Mouse (Mus musculus) retina, postnatal 7 days (tissue): ENCODE data around the gene Unc93a2.
"Not testable (repeated sequence)": the region's sequence is repeated elsewhere in the genome, so short reads cannot be mapped to it uniquely, and the experiment has no call there.

Experiments used
- DNase-seq: peaks from one replicate; pipeline ENCODE4 v3.0.0-alpha.2; 2012; ENCODE audit warnings: low read depth, low spot score

The Unc93a2 gene

GRCm38 (mm10) chr17:7371879-7372278, 13.4 kb downstream of the Unc93a2 start, which contains the start of gene Gm49630:
Gm49630 (minus strand) TSS chr17:7371979.
- not testable (repeated sequence) for DNase-seq

DNA sequence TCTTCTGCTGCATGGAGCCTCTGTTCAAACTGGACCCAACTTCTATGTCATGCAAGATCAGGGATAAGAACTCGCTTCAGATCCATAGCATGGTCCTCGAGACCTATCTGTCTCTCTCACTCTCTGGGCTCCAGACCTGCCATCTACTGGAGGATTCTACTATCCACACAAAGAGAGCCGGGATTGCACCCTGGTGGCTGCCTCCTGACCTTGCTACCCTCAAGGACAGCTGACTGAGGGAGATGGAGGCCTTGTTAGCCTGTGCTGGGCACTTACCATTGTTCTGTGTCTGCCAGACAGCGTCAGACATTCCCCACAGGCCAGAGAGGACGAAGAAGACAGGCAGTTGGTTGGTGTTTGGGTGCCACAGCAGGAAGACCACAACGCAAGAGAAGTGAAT, 15.9 kb downstream of the Unc93a2 start:
- not testable (repeated sequence) for DNase-seq

- not testable (repeated sequence) for DNase-seq
Measured at GRCm38 (mm10) chr17:7366676-7367374, 18.4 kb downstream of the Unc93a2 start.

DNA sequence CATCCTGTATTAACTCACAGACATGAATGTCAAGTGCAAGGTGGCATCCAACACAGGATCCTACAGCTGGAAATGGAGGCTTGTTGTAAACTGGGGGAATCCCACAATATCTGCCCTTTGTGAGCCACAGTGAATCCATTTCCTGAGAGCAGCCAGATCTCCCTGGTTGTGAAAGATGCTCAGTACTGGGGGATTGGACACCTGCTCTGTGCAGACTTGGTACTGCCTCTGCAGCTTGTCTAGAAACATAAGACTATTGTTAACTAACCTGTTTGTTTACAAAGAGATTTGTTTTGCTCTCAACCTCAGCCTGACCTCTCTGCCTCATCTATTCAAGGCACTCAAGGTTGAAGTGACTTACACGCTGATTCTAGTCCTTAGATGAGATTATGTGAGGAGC, 19.0 kb downstream of the Unc93a2 start:
- DNase-seq = not testable (repeated sequence)

DNA sequence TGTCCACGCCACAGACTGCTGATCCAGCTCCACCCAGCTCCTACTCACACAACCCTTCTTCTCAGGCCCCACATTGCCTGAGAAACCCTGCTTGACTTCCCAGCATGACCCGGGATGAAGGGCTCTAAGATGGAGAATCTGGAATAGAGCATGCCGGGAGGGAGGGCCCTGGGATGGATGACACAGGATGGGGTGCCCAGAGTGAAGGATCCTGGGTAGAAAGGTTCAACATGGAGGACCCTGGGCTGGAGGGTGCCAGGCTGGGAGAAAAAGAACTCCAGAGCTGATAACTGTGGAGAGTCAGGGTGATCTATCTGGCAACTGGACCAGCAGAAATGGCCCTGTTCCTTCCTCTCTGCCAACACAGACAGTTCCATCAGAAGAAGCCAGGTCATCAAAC, 19.6 kb downstream of the Unc93a2 start:
- DNase-seq = not testable (repeated sequence)

DNA sequence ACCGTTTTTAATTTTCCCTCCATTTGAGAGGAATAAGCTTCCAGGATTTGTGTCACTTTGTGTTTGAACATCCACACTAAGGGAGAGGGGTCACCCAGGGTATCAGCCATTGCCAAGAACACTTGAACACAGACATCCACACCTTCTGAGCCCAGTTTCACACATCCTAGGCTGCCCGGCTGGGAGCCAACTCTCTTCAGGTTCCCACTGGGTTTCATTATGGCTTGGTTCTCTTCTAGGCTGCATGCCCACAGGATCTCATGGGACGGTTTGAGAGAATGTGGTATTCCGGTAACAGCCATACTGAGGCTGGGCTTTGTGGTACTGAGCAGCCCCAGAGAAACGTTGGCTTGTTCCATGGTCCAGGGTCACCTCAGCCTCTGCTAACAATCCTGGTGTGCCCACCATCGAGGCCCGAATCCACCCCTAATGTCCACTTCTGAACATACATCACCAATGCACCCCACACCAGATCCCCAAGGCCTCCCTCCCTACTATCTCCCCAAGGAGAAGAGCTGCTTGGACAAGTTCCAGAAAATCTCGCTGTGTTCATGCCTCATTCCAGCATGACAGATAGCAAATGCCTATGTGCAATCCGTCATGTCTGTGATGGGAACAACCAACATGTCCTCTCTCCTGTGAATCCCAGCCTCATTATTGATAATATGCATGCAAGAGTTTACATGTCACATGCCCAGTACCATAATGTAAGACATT, 24.4 kb downstream of the Unc93a2 start:
- DNase-seq = not testable (repeated sequence)

- DNase-seq = not testable (repeated sequence)
Measured at GRCm38 (mm10) chr17:7359806-7360205, 25.5 kb downstream of the Unc93a2 start.

GRCm38 (mm10) chr17:7352596-7352995, 32.7 kb downstream of the Unc93a2 start, which contains the start of gene Ttll2:
Ttll2 (minus strand) TSS chr17:7352696.
- DNase-seq = not testable (repeated sequence)

DNA sequence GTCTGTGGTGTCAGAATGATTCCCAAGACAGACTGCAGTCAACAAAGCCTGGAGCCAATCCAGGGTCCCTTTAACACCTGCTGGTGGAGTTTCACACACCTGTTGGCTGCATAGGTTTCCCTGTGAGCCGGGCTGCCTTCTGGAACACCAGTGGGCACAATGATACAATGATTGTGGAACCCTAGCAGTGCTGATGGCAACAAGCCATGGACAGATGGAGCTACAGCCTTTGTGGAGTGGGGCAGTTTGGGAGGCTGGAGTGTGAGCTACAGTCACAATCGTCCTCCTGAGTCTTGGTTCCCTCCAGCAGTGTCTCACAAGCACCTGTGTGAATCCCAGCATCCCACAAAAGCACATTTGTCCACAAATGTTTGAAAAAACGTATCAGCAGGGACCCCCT, 36.5 kb downstream of the Unc93a2 start:
- DNase-seq = not testable (repeated sequence)

DNA sequence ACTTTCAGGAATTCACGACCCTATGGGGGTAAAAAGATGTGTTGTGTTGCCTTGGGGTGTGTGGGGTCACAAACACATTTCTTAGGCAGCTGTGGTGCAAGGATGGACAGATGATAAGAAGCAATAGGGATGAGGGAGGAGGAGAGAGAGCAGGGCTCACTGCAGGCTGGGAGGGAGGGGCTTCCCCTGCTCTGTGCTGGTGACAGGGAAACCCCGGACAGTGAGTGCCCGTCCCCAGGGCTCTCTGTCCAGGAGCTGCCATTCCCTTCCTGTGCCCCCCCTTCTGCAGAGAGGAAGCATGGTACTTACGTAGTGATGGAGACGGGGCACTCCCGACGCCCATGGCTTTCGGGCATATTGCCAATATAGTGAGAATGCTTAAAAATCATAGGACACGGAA, 47.9 kb downstream of the Unc93a2 start:
- not testable (repeated sequence) for DNase-seq

- not testable (repeated sequence) for DNase-seq
Measured at GRCm38 (mm10) chr17:7332745-7333144, 52.5 kb downstream of the Unc93a2 start.

GRCm38 (mm10) chr17:7326415-7326814, 58.8 kb downstream of the Unc93a2 start:
- DNase-seq = not testable (repeated sequence)

DNA sequence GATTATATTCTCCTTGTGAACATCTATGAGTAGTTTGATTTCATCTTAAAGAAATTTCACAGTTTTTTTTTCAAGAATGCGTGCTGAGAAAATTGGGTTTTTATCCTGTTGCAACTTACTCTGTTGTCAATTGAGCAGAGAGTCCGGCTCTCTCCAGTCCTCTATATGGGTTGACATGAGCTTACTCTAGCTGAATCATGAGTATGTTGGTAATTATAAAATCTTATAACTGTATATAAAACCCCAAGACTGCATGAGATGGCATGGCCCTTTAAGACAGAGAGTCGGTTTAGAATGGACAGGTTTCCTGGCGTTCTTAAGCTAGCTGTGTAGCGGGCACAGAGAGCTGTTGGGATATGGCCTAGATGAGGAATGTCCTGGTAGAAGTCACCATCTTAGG, 60.9 kb downstream of the Unc93a2 start, which contains the start of gene Tcp10a:
Gene Tcp10a (plus strand): TSS at position 301 of the 400 bp plus-strand sequence.
- not testable (repeated sequence) for DNase-seq

- DNase-seq = not testable (repeated sequence)
Measured at GRCm38 (mm10) chr17:7319789-7320188, 65.5 kb downstream of the Unc93a2 start.

DNA sequence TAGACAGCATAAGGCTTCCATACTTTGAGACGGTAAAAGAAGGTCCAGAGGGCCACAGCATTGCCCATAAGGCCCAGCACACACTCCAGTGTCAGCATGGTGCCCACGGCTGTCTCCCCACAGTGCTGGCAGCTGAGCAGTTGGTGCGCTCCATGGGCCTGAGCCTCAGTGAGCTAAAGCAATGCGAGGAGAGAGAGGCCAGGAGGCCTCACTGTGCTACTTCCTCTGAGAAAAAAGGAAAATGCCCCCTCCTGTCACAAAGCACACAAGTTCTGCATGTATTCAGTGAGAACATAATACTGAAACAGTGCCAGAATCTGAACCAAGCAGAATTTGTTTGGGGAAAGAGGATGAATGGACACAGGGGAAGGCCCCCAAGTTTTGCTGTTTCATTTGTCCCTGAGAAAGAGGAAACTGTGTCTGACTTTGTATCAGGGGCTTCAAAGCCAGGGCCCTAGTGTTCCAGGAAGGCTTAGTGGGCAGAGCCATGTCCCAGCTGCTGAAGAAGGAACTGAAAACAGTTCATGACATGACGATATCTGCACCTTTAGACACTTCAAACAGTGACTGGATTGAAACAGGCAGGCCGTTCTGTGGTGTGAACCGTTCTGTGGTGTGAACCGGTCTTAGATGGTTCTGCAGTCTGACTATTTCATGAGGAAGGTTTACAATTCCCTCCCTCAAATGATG, 69.4 kb downstream of the Unc93a2 start:
- DNase-seq = not testable (repeated sequence)
